8 mouse cellular contexts compared by ENCODE assay signal in the genomic region with DNA sequence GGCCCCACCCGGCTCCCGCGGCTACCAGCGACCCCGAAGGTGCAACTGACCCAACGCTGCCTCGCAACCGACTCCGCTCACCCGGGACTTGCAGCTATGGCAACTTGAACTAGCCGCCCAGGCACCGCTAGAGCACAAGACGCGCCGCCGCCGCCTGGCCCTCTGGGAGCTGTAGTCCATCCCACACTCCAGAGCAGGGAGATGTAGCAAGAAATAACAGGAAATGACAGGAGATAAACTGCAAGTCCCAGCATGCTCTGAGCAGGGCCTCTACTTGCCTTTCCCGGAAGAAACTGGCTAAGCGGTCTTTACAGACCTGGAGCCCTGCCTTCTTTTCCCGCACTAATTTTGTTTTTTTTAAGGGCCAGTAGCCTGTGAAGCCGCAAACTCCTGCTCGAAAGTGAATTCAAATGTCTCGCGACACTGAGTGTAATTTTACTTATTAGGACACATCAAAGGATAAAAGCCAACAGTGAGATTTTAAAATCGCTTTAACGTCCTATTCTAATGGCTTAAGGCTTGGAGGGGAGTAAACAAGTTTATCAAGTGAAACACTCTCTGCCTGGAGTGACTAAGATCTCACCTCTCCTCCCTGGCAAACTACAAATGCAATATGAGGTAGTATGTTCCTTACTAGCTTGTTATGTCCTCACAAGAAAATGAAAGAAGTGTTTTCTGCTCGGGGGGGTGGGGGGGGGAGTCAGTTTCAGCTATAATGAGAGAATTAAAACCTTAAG. TPM values are rescaled to one million over a fixed set of nuclear protein-coding genes. Genes with fewer than 3 reads are reported as not detected.
DNase-seq lines count a peak whose midpoint lies in the region; ATAC-seq and TF ChIP-seq lines count a peak whose summit lies in the region.

TSS of gene Cep128 (minus strand) at position 129 of the 737 bp plus-strand sequence.
TSS of gene Tshr (plus strand) at position 283 of the 737 bp plus-strand sequence.

- H3K4me2 ChIP-seq in forebrain, embryonic 12.5 days, result peak within 1 kb of the TSS; percentile 89
- H3K4me2 ChIP-seq in heart, postnatal 0 days (ENCODE audit: low read depth, low read length), result peak within 1 kb of the TSS; percentile 99
- H3K4me2 ChIP-seq in liver, embryonic 16.5 days (ENCODE audit: low read depth, low read length), result peak within 1 kb of the TSS; percentile 81
- H3K4me2 ChIP-seq in neural tube, embryonic 13.5 days, result peak within 1 kb of the TSS; percentile 90

- no peaks in the 10 kb centered on the region for H3K27me3 ChIP-seq in E14TG2a.4 (ENCODE audit: insufficient read depth, low read length)
- no peaks in the 10 kb centered on the region for H3K27me3 ChIP-seq in forebrain, embryonic 12.5 days
- H3K27me3 ChIP-seq in heart, postnatal 0 days (ENCODE audit: control insufficient read depth, insufficient read depth, low read length), result no peaks in the 10 kb centered on the region
- H3K27me3 ChIP-seq in liver, embryonic 16.5 days (ENCODE audit: control insufficient read depth, insufficient read depth, low read depth, low read length), result no peaks in the 10 kb centered on the region
- H3K27me3 ChIP-seq in neural tube, embryonic 13.5 days, result no peaks in the 10 kb centered on the region
- H3K27me3 ChIP-seq in testis, adult 2 months (ENCODE audit: control insufficient read depth, insufficient read depth, low read length), result no peaks in the 10 kb centered on the region

- H3K9ac ChIP-seq in forebrain, embryonic 12.5 days, result peak within 1 kb of the TSS; percentile 65
- peak within 1 kb of the TSS; percentile 63 for H3K9ac ChIP-seq in heart, postnatal 0 days (replicated peaks; ENCODE audit: low read depth, low read length)
- H3K9ac ChIP-seq in liver, embryonic 16.5 days (ENCODE audit: low read depth, low read length), result peak within 1 kb of the TSS; percentile 78
- H3K9ac ChIP-seq in neural tube, embryonic 13.5 days, result peak within 1 kb of the TSS; percentile 68

- TF ChIP-seq EP300 in heart, postnatal 0 days (IDR thresholded peaks at IDR 0.05; ENCODE audit: low read depth), result no peak

- DNase-seq in c-Kit-positive CD71-positive TER-119-positive erythroid progenitor cells, embryonic 14.5 days (ENCODE audit: low spot score), result peak; percentile 91
- DNase-seq in heart, postnatal 0 days (ENCODE audit: low spot score), result peak; percentile 97
- DNase-seq in kidney, postnatal 4 days, result peak; percentile 93 to 96

- H3K4me1 ChIP-seq in E14TG2a.4 (replicated peaks; ENCODE audit: low read depth, low read length), result peaks cover 12% of the 10 kb centered on the region; the same call in 1 of the 2 replicates
- H3K4me1 ChIP-seq in forebrain, embryonic 12.5 days, result peaks cover 11% of the 10 kb centered on the region
- H3K4me1 ChIP-seq in heart, postnatal 0 days (ENCODE audit: control insufficient read depth, insufficient read depth), result peaks cover 6% of the 10 kb centered on the region; the same call in 1 of the 2 replicates
- H3K4me1 ChIP-seq in liver, embryonic 16.5 days (ENCODE audit: control insufficient read depth, low read depth, low read length), result peaks cover 9% of the 10 kb centered on the region
- peaks cover 6% of the 10 kb centered on the region; the same call in 1 of the 2 replicates for H3K4me1 ChIP-seq in neural tube, embryonic 13.5 days (replicated peaks)
- no peaks in the 10 kb centered on the region; the same call in 1 of the 2 replicates for H3K4me1 ChIP-seq in testis, adult 2 months (ENCODE audit: control insufficient read depth, insufficient read depth, low read length)

- H3K27ac ChIP-seq in forebrain, embryonic 12.5 days, result 0 out of 2 replicates have a peak within 1 kb of the TSS, but pooled peaks have one; percentile 8
- H3K27ac ChIP-seq in heart, postnatal 0 days (ENCODE audit: low read depth), result no peak within 1 kb of the TSS
- peak within 1 kb of the TSS; percentile 80 for H3K27ac ChIP-seq in liver, embryonic 16.5 days (ENCODE audit: low read length)
- H3K27ac ChIP-seq in neural tube, embryonic 13.5 days (replicated peaks), result no peak within 1 kb of the TSS
- peak within 1 kb of the TSS; percentile 83 for H3K27ac ChIP-seq in testis, adult 2 months (ENCODE audit: control insufficient read depth, insufficient read depth, low read depth, low read length)

- ATAC-seq in forebrain, embryonic 12.5 days (ENCODE audit: low FRiP score), result peak; percentile 100
- peak; percentile 100 for ATAC-seq in heart, postnatal 0 days (ENCODE audit: insufficient read depth, low read depth)
- peak; percentile 100 for ATAC-seq in liver, embryonic 16.5 days (ENCODE audit: low read depth)
- peak; percentile 100 for ATAC-seq in neural tube, embryonic 13.5 days (ENCODE audit: low read depth)

- peaks cover 4% of the 10 kb centered on the region; the same call in 1 of the 2 replicates for H3K36me3 ChIP-seq in E14TG2a.4 (ENCODE audit: insufficient read depth, low read length)
- no peaks in the 10 kb centered on the region for H3K36me3 ChIP-seq in forebrain, embryonic 12.5 days (replicated peaks)
- no peaks in the 10 kb centered on the region for H3K36me3 ChIP-seq in heart, postnatal 0 days (replicated peaks; ENCODE audit: control insufficient read depth, insufficient read depth, low read length)
- H3K36me3 ChIP-seq in liver, embryonic 16.5 days (ENCODE audit: control insufficient read depth, insufficient read depth), result peaks cover 4% of the 10 kb centered on the region; the same call in 1 of the 2 replicates
- H3K36me3 ChIP-seq in neural tube, embryonic 13.5 days, result no peaks in the 10 kb centered on the region
- H3K36me3 ChIP-seq in testis, adult 2 months (ENCODE audit: control insufficient read depth, insufficient read depth, low read length), result no peaks in the 10 kb centered on the region

- no peak for TF ChIP-seq POLR2A in testis, adult 2 months (IDR thresholded peaks at IDR 0.05; ENCODE audit: control insufficient read depth, low read depth, low read length)

- TF ChIP-seq CTCF in E14TG2a.4 (conservative IDR thresholded peaks at IDR 0.05; ENCODE audit: low read length), result no peak
- TF ChIP-seq CTCF in heart, postnatal 0 days (IDR thresholded peaks at IDR 0.05; ENCODE audit: low read depth), result no peak
- no peak for TF ChIP-seq CTCF in testis, adult 2 months (IDR thresholded peaks at IDR 0.05; ENCODE audit: control insufficient read depth, insufficient read depth, insufficient replicate concordance, low read depth, low read length)

- 1% methylated on average over 27 of the region's 27 CpGs for WGBS in forebrain, embryonic 12.5 days
- 2% methylated on average over 27 of the region's 27 CpGs for WGBS in heart, postnatal 0 days
- WGBS in liver, embryonic 16.5 days (ENCODE audit: insufficient replicate concordance), result under 1% methylated on average over 27 of the region's 27 CpGs
- WGBS in neural tube, embryonic 13.5 days, result 1% methylated on average over 27 of the region's 27 CpGs

- no peaks in the 10 kb centered on the region for H3K9me3 ChIP-seq in E14TG2a.4 (ENCODE audit: low read length)
- no peaks in the 10 kb centered on the region for H3K9me3 ChIP-seq in forebrain, embryonic 12.5 days
- H3K9me3 ChIP-seq in heart, postnatal 0 days (replicated peaks; ENCODE audit: control insufficient read depth, low read length), result no peaks in the 10 kb centered on the region
- no peaks in the 10 kb centered on the region for H3K9me3 ChIP-seq in liver, embryonic 16.5 days (replicated peaks; ENCODE audit: control insufficient read depth, low read length)
- no peaks in the 10 kb centered on the region for H3K9me3 ChIP-seq in neural tube, embryonic 13.5 days

- peak within 1 kb of the TSS; percentile 91 for H3K4me3 ChIP-seq in E14TG2a.4 (replicated peaks; ENCODE audit: low read length)
- H3K4me3 ChIP-seq in forebrain, embryonic 12.5 days (replicated peaks), result peak within 1 kb of the TSS; percentile 68
- H3K4me3 ChIP-seq in heart, postnatal 0 days (ENCODE audit: low read depth, low read length), result peak within 1 kb of the TSS; percentile 85
- peak within 1 kb of the TSS; percentile 72 for H3K4me3 ChIP-seq in liver, embryonic 16.5 days (ENCODE audit: low read depth, low read length)
- H3K4me3 ChIP-seq in neural tube, embryonic 13.5 days, result peak within 1 kb of the TSS; percentile 50
- H3K4me3 ChIP-seq in testis, adult 2 months (ENCODE audit: control insufficient read depth, low read depth, low read length), result peak within 1 kb of the TSS; percentile 99

RNA-seq across cellular contexts. Expression of gene Cep128, which starts in this region (rescaled TPM):
- polyA plus RNA-seq in forebrain, embryonic 12.5 days (2016; fragmentation: Nextera tagmentation; extraction: Ambion mirVana), result 11.1 and 12.0 TPM in 2 replicates
- total RNA-seq in heart, postnatal 0 days (2014; rRNA removed; ENCODE audit: low replicate concordance), result 17.4 and 35.9 TPM in 2 replicates
- polyA plus RNA-seq in heart, postnatal 0 days (2015; fragmentation: Nextera tagmentation; extraction: Ambion mirVana), result 15.1 and 17.5 TPM in 2 replicates
- polyA plus RNA-seq in liver, embryonic 16.5 days (2015; fragmentation: Nextera tagmentation; extraction: Ambion mirVana), result 8.9 and 10.2 TPM in 2 replicates
- 3.1 and 3.4 TPM in 2 replicates for polyA plus RNA-seq in neural tube, embryonic 13.5 days (2015; fragmentation: Nextera tagmentation; extraction: Ambion mirVana)
- polyA plus RNA-seq in testis, adult 2 months (2012; rRNA removed), result 184 and 216 TPM in 2 replicates

RNA-seq across cellular contexts. Expression of gene Tshr, which starts in this region (rescaled TPM):
- polyA plus RNA-seq in forebrain, embryonic 12.5 days (2016; fragmentation: Nextera tagmentation; extraction: Ambion mirVana), result 0.92 and 1.2 TPM in 2 replicates
- not detected in 2 replicates for total RNA-seq in heart, postnatal 0 days (2014; rRNA removed; ENCODE audit: low replicate concordance)
- polyA plus RNA-seq in heart, postnatal 0 days (2015; fragmentation: Nextera tagmentation; extraction: Ambion mirVana), result 0.05 and 0.19 TPM in 2 replicates
- polyA plus RNA-seq in liver, embryonic 16.5 days (2015; fragmentation: Nextera tagmentation; extraction: Ambion mirVana), result 0.07 and 0.09 TPM in 2 replicates
- polyA plus RNA-seq in neural tube, embryonic 13.5 days (2015; fragmentation: Nextera tagmentation; extraction: Ambion mirVana), result 0.50 and 0.56 TPM in 2 replicates
- polyA plus RNA-seq in testis, adult 2 months (2012; rRNA removed), result 3.1 and 4.2 TPM in 2 replicates

Comparison
In these comparisons a context has a peak if more than half of its experiments do, and no peak if none do; other contexts are left out.
1. H3K27ac ChIP-seq: peak in forebrain, embryonic 12.5 days (single experiment), liver, embryonic 16.5 days (single experiment) and testis, adult 2 months (single experiment); none in heart, postnatal 0 days (single experiment) and neural tube, embryonic 13.5 days (single experiment).
2. Peak in every context shown above with its lines, with median percentiles within 50 percentile points of each other: H3K4me3 ChIP-seq, DNase-seq, ATAC-seq, H3K4me2 ChIP-seq and H3K9ac ChIP-seq.